Mouse (Mus musculus): ENCODE measurements at regions not wholly inside any gene's neighbourhood (a gene's known extent, or its start where the extent isn't known, plus 50 kb on each side); places are given as distances from the start of the nearest gene placed in this dataset.
A peak's percentile ranks its signal among the peaks of the same experiment; 100 is the strongest.

- H3K27me3 ChIP-seq (ENCODE audit: insufficient read depth, low read length), result no peaks in the 10 kb centered on the region
- TF ChIP-seq POU5F1 (IDR thresholded peaks at IDR 0.05; ENCODE audit: borderline replicate concordance, low read length) (no peak), CTCF (conservative IDR thresholded peaks at IDR 0.05; ENCODE audit: low read length) (no peak)
- H3K9me3 ChIP-seq (ENCODE audit: low read length), result no peaks in the 10 kb centered on the region
- H3K4me3 ChIP-seq (replicated peaks; ENCODE audit: low read length), result no peak overlapping the region
- H3K36me3 ChIP-seq (ENCODE audit: insufficient read depth, low read length), result no peaks in the 10 kb centered on the region
- no peaks in the 10 kb centered on the region for H3K4me1 ChIP-seq (replicated peaks; ENCODE audit: low read depth, low read length)
Measured at GRCm38 (mm10) chr12:43828641-43829040, 381.5 kb downstream of the Dnajb9 start.

- H3K4me3 ChIP-seq (replicated peaks; ENCODE audit: low read length), result no peak overlapping the region
- TF ChIP-seq CTCF (conservative IDR thresholded peaks at IDR 0.05; ENCODE audit: low read length) (no peak), POU5F1 (IDR thresholded peaks at IDR 0.05; ENCODE audit: borderline replicate concordance, low read length) (no peak), NANOG (IDR thresholded peaks at IDR 0.05; ENCODE audit: borderline replicate concordance, low read length) (no peak)
- H3K9me3 ChIP-seq (ENCODE audit: low read length), result no peaks in the 10 kb centered on the region
- no peaks in the 10 kb centered on the region for H3K4me1 ChIP-seq (replicated peaks; ENCODE audit: low read depth, low read length)
- H3K36me3 ChIP-seq (ENCODE audit: insufficient read depth, low read length), result no peaks in the 10 kb centered on the region
- no peaks in the 10 kb centered on the region for H3K27me3 ChIP-seq (ENCODE audit: insufficient read depth, low read length)
Measured at GRCm38 (mm10) chr12:43827901-43828300, 382.2 kb downstream of the Dnajb9 start.

GRCm38 (mm10) chr12:43827296-43827695 is 382.8 kb downstream of the Dnajb9 start:
- TF ChIP-seq NANOG (IDR thresholded peaks at IDR 0.05; ENCODE audit: borderline replicate concordance, low read length) (no peak), CTCF (conservative IDR thresholded peaks at IDR 0.05; ENCODE audit: low read length) (no peak)
- H3K36me3 ChIP-seq (ENCODE audit: insufficient read depth, low read length), result no peaks in the 10 kb centered on the region
- no peaks in the 10 kb centered on the region for H3K9me3 ChIP-seq (ENCODE audit: low read length)
- no peaks in the 10 kb centered on the region for H3K27me3 ChIP-seq (ENCODE audit: insufficient read depth, low read length)
- no peaks in the 10 kb centered on the region for H3K4me1 ChIP-seq (replicated peaks; ENCODE audit: low read depth, low read length)
- H3K4me3 ChIP-seq (replicated peaks; ENCODE audit: low read length), result no peak overlapping the region

GRCm38 (mm10) chr12:43813559-43813958 is 396.6 kb downstream of the Dnajb9 start:
- no peak overlapping the region for H3K4me3 ChIP-seq (replicated peaks; ENCODE audit: low read length)
- no peaks in the 10 kb centered on the region for H3K9me3 ChIP-seq (ENCODE audit: low read length)
- H3K36me3 ChIP-seq (ENCODE audit: insufficient read depth, low read length), result no peaks in the 10 kb centered on the region
- H3K27me3 ChIP-seq (ENCODE audit: insufficient read depth, low read length), result no peaks in the 10 kb centered on the region
- TF ChIP-seq CTCF (conservative IDR thresholded peaks at IDR 0.05; ENCODE audit: low read length), result peak; percentile 48
- no peak for TF ChIP-seq NANOG (IDR thresholded peaks at IDR 0.05; ENCODE audit: borderline replicate concordance, low read length)
- H3K4me1 ChIP-seq (replicated peaks; ENCODE audit: low read depth, low read length), result no peaks in the 10 kb centered on the region

GRCm38 (mm10) chr12:43772766-43773165 is 437.4 kb downstream of the Dnajb9 start:
- Histone ChIP-seq H3K36me3 (ENCODE audit: insufficient read depth, low read length) (no peaks in the 10 kb centered on the region), H3K4me1 (replicated peaks; ENCODE audit: low read depth, low read length) (no peaks in the 10 kb centered on the region), H3K9me3 (ENCODE audit: low read length) (no peaks in the 10 kb centered on the region), H3K27me3 (ENCODE audit: insufficient read depth, low read length) (no peaks in the 10 kb centered on the region), H3K4me3 (replicated peaks; ENCODE audit: low read length) (no peak overlapping the region)
- no peak for TF ChIP-seq CTCF (conservative IDR thresholded peaks at IDR 0.05; ENCODE audit: low read length)

GRCm38 (mm10) chr12:43762151-43762550 is 448.0 kb downstream of the Dnajb9 start:
- Histone ChIP-seq H3K9me3 (ENCODE audit: low read length) (no peaks in the 10 kb centered on the region), H3K4me1 (replicated peaks; ENCODE audit: low read depth, low read length) (no peaks in the 10 kb centered on the region), H3K4me3 (replicated peaks; ENCODE audit: low read length) (no peak overlapping the region), H3K36me3 (ENCODE audit: insufficient read depth, low read length) (no peaks in the 10 kb centered on the region), H3K27me3 (ENCODE audit: insufficient read depth, low read length) (no peaks in the 10 kb centered on the region)
- TF ChIP-seq CTCF (conservative IDR thresholded peaks at IDR 0.05; ENCODE audit: low read length) (no peak), NANOG (IDR thresholded peaks at IDR 0.05; ENCODE audit: borderline replicate concordance, low read length) (no peak), POU5F1 (IDR thresholded peaks at IDR 0.05; ENCODE audit: borderline replicate concordance, low read length) (no peak)
